Mouse (Mus musculus) spleen, adult 2 months (tissue): Measurements from ENCODE around the gene Gm5089.

ENCODE experiments used
- CTCF ChIP-seq: fragments of 200-500 bp; IDR thresholded peaks from 2 replicates; pipeline ENCODE4 v1.5.1; 2011; ENCODE audit warnings: mild to moderate bottlenecking, inconsistent platforms; ENCODE audit not compliant: insufficient read depth, insufficient read length, insufficient replicate concordance; ENCODE audit errors: extremely low read depth
- POLR2A ChIP-seq: fragments of 200-500 bp; IDR thresholded peaks from 2 replicates; pipeline ENCODE4 v1.6.1; 2011; ENCODE audit warnings: low read depth, low read length, inconsistent platforms

DNA sequence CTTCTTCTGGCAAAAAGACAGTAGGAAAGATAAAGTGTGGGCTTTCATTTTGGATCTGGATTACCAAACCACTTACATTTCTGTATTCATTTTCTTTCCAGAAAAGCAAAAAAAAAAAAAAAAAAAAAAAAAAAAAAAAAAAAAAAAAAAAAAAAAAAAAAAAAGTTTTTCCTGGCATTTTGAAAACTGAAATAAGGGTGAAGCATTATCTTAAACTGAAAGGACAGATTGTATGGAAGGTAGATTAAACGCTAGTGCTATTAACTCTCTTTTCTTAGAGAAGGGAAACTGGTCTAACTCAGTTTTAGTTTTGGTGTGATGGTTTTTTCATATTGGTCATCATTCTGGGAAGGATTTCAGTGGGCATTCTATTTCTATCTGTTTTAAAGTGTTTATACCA is 41.1 kb upstream of the Gm5089 start:
- no peak for TF ChIP-seq POLR2A
- no peak for TF ChIP-seq CTCF
